In the genomic region with DNA sequence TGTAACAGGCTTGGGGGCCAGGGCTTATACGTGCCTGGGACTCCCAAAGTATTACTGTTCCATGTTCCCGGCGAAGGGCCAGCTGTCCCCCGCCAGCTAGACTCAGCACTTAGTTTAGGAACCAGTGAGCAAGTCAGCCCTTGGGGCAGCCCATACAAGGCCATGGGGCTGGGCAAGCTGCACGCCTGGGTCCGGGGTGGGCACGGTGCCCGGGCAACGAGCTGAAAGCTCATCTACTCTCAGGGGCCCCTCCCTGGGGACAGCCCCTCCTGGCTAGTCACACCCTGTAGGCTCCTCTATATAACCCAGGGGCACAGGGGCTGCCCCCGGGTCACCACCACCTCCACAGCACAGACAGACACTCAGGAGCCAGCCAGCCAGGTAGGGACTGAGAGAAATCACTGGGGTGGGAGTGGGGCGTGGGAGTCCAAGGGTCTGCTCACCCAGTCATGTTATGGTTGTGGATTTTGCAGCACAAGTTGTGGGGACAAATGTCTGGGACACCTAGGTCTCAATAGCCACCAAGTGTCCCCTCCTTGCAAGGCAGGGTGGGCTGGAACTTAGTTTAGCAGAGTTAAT, we compare ENCODE assay signal across 12 mouse cellular contexts. TPM values are rescaled to one million over a fixed set of nuclear protein-coding genes. Genes with fewer than 3 reads are reported as not detected.
DNase-seq lines count a peak whose midpoint lies in the region; ATAC-seq lines count a peak whose summit lies in the region.
"Had no signal": no experiment of that assay in that cellular context is flagged by ENCODE, and none has a peak within 500 bp of the region (broad histone marks: within the 10 kb centered on the region; RNA-seq: fewer than 3 reads in every experiment).

No protein-coding gene starts in this region.

- no peak overlapping the region for H3K27ac ChIP-seq in lung, embryonic 16.5 days (ENCODE audit: low read length)
- no peak overlapping the region for H3K27ac ChIP-seq in embryonic facial prominence, embryonic 14.5 days (replicated peaks; ENCODE audit: low read depth, low read length)
- peak overlapping the region; percentile 93 to 95 for H3K27ac ChIP-seq in heart, embryonic 14.5 days (replicated peaks in 1 of 2; ENCODE audit: control insufficient read depth in 1 of 2, insufficient read depth in 1 of 2, low read depth in 2 of 2, low read length in 2 of 2)
- H3K27ac ChIP-seq in stomach, embryonic 16.5 days (ENCODE audit: low read length) = no peak overlapping the region
- H3K27ac ChIP-seq: limb, embryonic 13.5 days had no signal

- H3K9me3 ChIP-seq in lung, embryonic 16.5 days (ENCODE audit: control insufficient read depth, low read length) = 0 out of 2 replicates have a peak, but pooled peaks cover 3% of the 10 kb centered on the region
- H3K9me3 ChIP-seq in embryonic facial prominence, embryonic 14.5 days (ENCODE audit: control insufficient read depth, low read length) = peaks cover 4% of the 10 kb centered on the region; the same call in 1 of the 2 replicates
- 0 out of 2 replicates have a peak, but pooled peaks cover 3% of the 10 kb centered on the region for H3K9me3 ChIP-seq in heart, embryonic 14.5 days (ENCODE audit: control insufficient read depth, low read length)
- no peaks in the 10 kb centered on the region for H3K9me3 ChIP-seq in stomach, embryonic 16.5 days (replicated peaks; ENCODE audit: control insufficient read depth, low read length)
- H3K9me3 ChIP-seq: limb, embryonic 13.5 days had no signal

- H3K9ac ChIP-seq in lung, embryonic 16.5 days (ENCODE audit: low read length) = no peak overlapping the region
- no peak overlapping the region for H3K9ac ChIP-seq in embryonic facial prominence, embryonic 14.5 days (ENCODE audit: low read depth, low read length)
- H3K9ac ChIP-seq in heart, embryonic 14.5 days (ENCODE audit: low read length) = peak overlapping the region; percentile 79
- 0 out of 2 replicates have a peak overlapping the region, but pooled peaks have one; percentile 43 for H3K9ac ChIP-seq in stomach, embryonic 16.5 days (ENCODE audit: low read length)
- H3K9ac ChIP-seq: limb, embryonic 13.5 days had no signal

- 65% methylated on average over 11 of the region's 11 CpGs for WGBS in lung, embryonic 16.5 days
- WGBS in embryonic facial prominence, embryonic 14.5 days = 80% methylated on average over 10 of the region's 11 CpGs
- 43% methylated on average over 11 of the region's 11 CpGs for WGBS in heart, embryonic 14.5 days
- WGBS in stomach, embryonic 16.5 days = 70% methylated on average over 11 of the region's 11 CpGs

- no peak for DNase-seq in lung, postnatal 25 days (ENCODE audit: low spot score)
- DNase-seq in embryonic facial prominence, embryonic 14.5 days (ENCODE audit: low spot score) = peak; percentile 20
- DNase-seq in layer of hippocampus, postnatal 25 days (ENCODE audit: extremely low spot score in 1 of 2, low spot score in 1 of 2) = no peak
- DNase-seq in retina, postnatal 1 day = no peak
- DNase-seq: kidney, postnatal 25 days had no signal

- peak; percentile 23; the same call in 1 of the 2 replicates for ATAC-seq in lung, embryonic 16.5 days (ENCODE audit: low read depth)
- no peak for ATAC-seq in embryonic facial prominence, embryonic 14.5 days (ENCODE audit: low read depth)
- ATAC-seq in heart, embryonic 14.5 days (ENCODE audit: insufficient number of reproducible peaks, insufficient read depth, low FRiP score, low read depth) = peak; percentile 81
- ATAC-seq in stomach, embryonic 16.5 days (ENCODE audit: insufficient read depth, low FRiP score) = peak; percentile 41
- ATAC-seq in megakaryocyte-erythroid progenitor cell, adult 5-6 weeks (replicated peaks; ENCODE audit: low FRiP score, low TSS enrichment, poor library complexity, severe bottlenecking) = no peak
- ATAC-seq: CD4-positive, CD25-positive, alpha-beta regulatory T cell, adult 4 months had no signal

- H3K36me3 ChIP-seq in lung, embryonic 16.5 days (ENCODE audit: control insufficient read depth, insufficient read depth, low read length) = no peaks in the 10 kb centered on the region
- no peaks in the 10 kb centered on the region for H3K36me3 ChIP-seq in embryonic facial prominence, embryonic 14.5 days (ENCODE audit: control insufficient read depth, insufficient read depth, low read length)
- H3K36me3 ChIP-seq in heart, embryonic 14.5 days (ENCODE audit: control insufficient read depth, insufficient read depth, low read length) = peaks cover 28% of the 10 kb centered on the region
- no peaks in the 10 kb centered on the region for H3K36me3 ChIP-seq in stomach, embryonic 16.5 days (ENCODE audit: control insufficient read depth, insufficient read depth, low read length)
- H3K36me3 ChIP-seq: limb, embryonic 13.5 days had no signal

- H3K4me3 ChIP-seq in lung, embryonic 16.5 days (ENCODE audit: low read length) = no peak overlapping the region
- no peak overlapping the region for H3K4me3 ChIP-seq in embryonic facial prominence, embryonic 14.5 days (ENCODE audit: low read depth, low read length)
- peak overlapping the region; percentile 43 to 50 for H3K4me3 ChIP-seq in heart, embryonic 14.5 days (ENCODE audit: control insufficient read depth in 1 of 2, insufficient read depth in 1 of 2, low read depth in 1 of 2, low read length in 2 of 2)
- H3K4me3 ChIP-seq in stomach, embryonic 16.5 days (replicated peaks; ENCODE audit: low read length) = no peak overlapping the region
- H3K4me3 ChIP-seq: limb, embryonic 13.5 days had no signal

- no peak overlapping the region for H3K4me2 ChIP-seq in lung, embryonic 16.5 days (ENCODE audit: low read depth, low read length)
- H3K4me2 ChIP-seq in embryonic facial prominence, embryonic 14.5 days (ENCODE audit: low read depth, low read length) = no peak overlapping the region
- peak overlapping the region; percentile 72 for H3K4me2 ChIP-seq in heart, embryonic 14.5 days (ENCODE audit: low read length)
- no peak overlapping the region for H3K4me2 ChIP-seq in stomach, embryonic 16.5 days (ENCODE audit: low read depth, low read length)
- H3K4me2 ChIP-seq: limb, embryonic 13.5 days had no signal

- H3K27me3 ChIP-seq in lung, embryonic 16.5 days (ENCODE audit: control insufficient read depth, insufficient read depth, low read depth, low read length) = no peaks in the 10 kb centered on the region
- no peaks in the 10 kb centered on the region for H3K27me3 ChIP-seq in embryonic facial prominence, embryonic 14.5 days (replicated peaks; ENCODE audit: control insufficient read depth, insufficient read depth, low read length)
- no peaks in the 10 kb centered on the region for H3K27me3 ChIP-seq in heart, embryonic 14.5 days (ENCODE audit: control insufficient read depth, insufficient read depth, low read length)
- no peaks in the 10 kb centered on the region for H3K27me3 ChIP-seq in stomach, embryonic 16.5 days (ENCODE audit: control insufficient read depth, insufficient read depth, low read length)

- H3K4me1 ChIP-seq in lung, embryonic 16.5 days (replicated peaks; ENCODE audit: control insufficient read depth, insufficient read depth, low read length) = no peaks in the 10 kb centered on the region
- H3K4me1 ChIP-seq in embryonic facial prominence, embryonic 14.5 days (ENCODE audit: control insufficient read depth, insufficient read depth, low read length) = no peaks in the 10 kb centered on the region
- peaks cover 16 to 20% of the 10 kb centered on the region in 2 experiments for H3K4me1 ChIP-seq in heart, embryonic 14.5 days (ENCODE audit: control insufficient read depth in 2 of 2, insufficient read depth in 2 of 2, low read length in 2 of 2)
- H3K4me1 ChIP-seq in stomach, embryonic 16.5 days (ENCODE audit: control insufficient read depth, insufficient read depth, low read length) = no peaks in the 10 kb centered on the region

RNA-seq across cellular contexts. Expression of a gene that starts 6.3 kb away (rescaled TPM):
- 78.9 and 137 TPM in 2 replicates for polyA plus RNA-seq in lung, embryonic 16.5 days (2015; fragmentation: Nextera tagmentation; extraction: Ambion mirVana)
- polyA plus RNA-seq in embryonic facial prominence, embryonic 14.5 days (2014; fragmentation: Nextera tagmentation; extraction: Ambion mirVana) = 348 and 732 TPM in 2 replicates
- 910 and 1,062 TPM in 2 replicates for polyA plus RNA-seq in heart, embryonic 14.5 days (2014; fragmentation: Nextera tagmentation; extraction: Ambion mirVana)
- polyA plus RNA-seq in stomach, embryonic 16.5 days (2015; fragmentation: Nextera tagmentation; extraction: Ambion mirVana) = 50.9 and 378 TPM in 2 replicates
- total RNA-seq in layer of hippocampus, postnatal 25 days (2021) = not detected
- not detected in 2 replicates for total RNA-seq in megakaryocyte-erythroid progenitor cell, adult 5-6 weeks (2014; fragmentation: Nextera tagmentation)
- total RNA-seq in megakaryocyte-erythroid progenitor cell, adult 5-6 weeks (2017) = 0.80 TPM in 1 of 2 replicates, not detected in the other
- polyA plus RNA-seq: CD4-positive, CD25-positive, alpha-beta regulatory T cell, adult 4 months; hindbrain, embryonic 11.5 days had no signal

RNA-seq across cellular contexts. Expression of a gene that starts 7.0 kb away (rescaled TPM):
- 17.5 and 19.7 TPM in 2 replicates for polyA plus RNA-seq in lung, embryonic 16.5 days (2015; fragmentation: Nextera tagmentation; extraction: Ambion mirVana)
- polyA plus RNA-seq in embryonic facial prominence, embryonic 14.5 days (2014; fragmentation: Nextera tagmentation; extraction: Ambion mirVana) = 10.2 and 15.3 TPM in 2 replicates
- 1.8 and 1.9 TPM in 2 replicates for polyA plus RNA-seq in heart, embryonic 14.5 days (2014; fragmentation: Nextera tagmentation; extraction: Ambion mirVana)
- polyA plus RNA-seq in stomach, embryonic 16.5 days (2015; fragmentation: Nextera tagmentation; extraction: Ambion mirVana) = 13.3 and 15.8 TPM in 2 replicates
- 1 to 10 TPM; 2.2 to 3.4 TPM for total RNA-seq in layer of hippocampus, postnatal 25 days (2021)
- not detected in 2 replicates for total RNA-seq in megakaryocyte-erythroid progenitor cell, adult 5-6 weeks (2014; fragmentation: Nextera tagmentation)
- 0.61 TPM in 1 of 2 replicates, not detected in the other for total RNA-seq in megakaryocyte-erythroid progenitor cell, adult 5-6 weeks (2017)

RNA-seq across cellular contexts. Expression of a gene that starts 29.0 kb away (rescaled TPM):
- polyA plus RNA-seq in lung, embryonic 16.5 days (2015; fragmentation: Nextera tagmentation; extraction: Ambion mirVana) = 15.9 and 17.4 TPM in 2 replicates
- polyA plus RNA-seq in embryonic facial prominence, embryonic 14.5 days (2014; fragmentation: Nextera tagmentation; extraction: Ambion mirVana) = 10.9 and 14.7 TPM in 2 replicates
- polyA plus RNA-seq in heart, embryonic 14.5 days (2014; fragmentation: Nextera tagmentation; extraction: Ambion mirVana) = 4.8 and 6.6 TPM in 2 replicates
- polyA plus RNA-seq in stomach, embryonic 16.5 days (2015; fragmentation: Nextera tagmentation; extraction: Ambion mirVana) = 11.7 and 11.8 TPM in 2 replicates
- 10 to 100 TPM; 34.5 to 34.9 TPM for total RNA-seq in layer of hippocampus, postnatal 25 days (2021)
- 27.7 and 39.0 TPM in 2 replicates for total RNA-seq in megakaryocyte-erythroid progenitor cell, adult 5-6 weeks (2014; fragmentation: Nextera tagmentation)
- 18.7 and 21.2 TPM in 2 replicates for total RNA-seq in megakaryocyte-erythroid progenitor cell, adult 5-6 weeks (2017)

RNA-seq across cellular contexts. Expression of a gene that starts 47.8 kb away (rescaled TPM):
- 5.2 TPM in 2 replicates for polyA plus RNA-seq in lung, embryonic 16.5 days (2015; fragmentation: Nextera tagmentation; extraction: Ambion mirVana)
- polyA plus RNA-seq in embryonic facial prominence, embryonic 14.5 days (2014; fragmentation: Nextera tagmentation; extraction: Ambion mirVana) = 10.5 and 10.9 TPM in 2 replicates
- 9.3 and 10.5 TPM in 2 replicates for polyA plus RNA-seq in heart, embryonic 14.5 days (2014; fragmentation: Nextera tagmentation; extraction: Ambion mirVana)
- 4.3 and 5.9 TPM in 2 replicates for polyA plus RNA-seq in stomach, embryonic 16.5 days (2015; fragmentation: Nextera tagmentation; extraction: Ambion mirVana)
- 100 to 1,000 TPM in 1 of 2 experiments, 10 to 100 TPM in 1; 92.8 to 105 TPM for total RNA-seq in layer of hippocampus, postnatal 25 days (2021)
- 7.8 and 11.3 TPM in 2 replicates for total RNA-seq in megakaryocyte-erythroid progenitor cell, adult 5-6 weeks (2014; fragmentation: Nextera tagmentation)
- total RNA-seq in megakaryocyte-erythroid progenitor cell, adult 5-6 weeks (2017) = 3.0 and 3.1 TPM in 2 replicates

RNA-seq across cellular contexts. Expression of a gene that starts 51.3 kb away (rescaled TPM):
- polyA plus RNA-seq in lung, embryonic 16.5 days (2015; fragmentation: Nextera tagmentation; extraction: Ambion mirVana) = 4.9 TPM in 2 replicates
- polyA plus RNA-seq in embryonic facial prominence, embryonic 14.5 days (2014; fragmentation: Nextera tagmentation; extraction: Ambion mirVana) = 11.2 and 11.6 TPM in 2 replicates
- polyA plus RNA-seq in heart, embryonic 14.5 days (2014; fragmentation: Nextera tagmentation; extraction: Ambion mirVana) = 15.2 and 15.4 TPM in 2 replicates
- polyA plus RNA-seq in stomach, embryonic 16.5 days (2015; fragmentation: Nextera tagmentation; extraction: Ambion mirVana) = 7.8 and 9.6 TPM in 2 replicates
- 1 to 10 TPM; 4.5 to 4.8 TPM for total RNA-seq in layer of hippocampus, postnatal 25 days (2021)
- total RNA-seq in megakaryocyte-erythroid progenitor cell, adult 5-6 weeks (2014; fragmentation: Nextera tagmentation) = 4.3 and 6.5 TPM in 2 replicates
- total RNA-seq in megakaryocyte-erythroid progenitor cell, adult 5-6 weeks (2017) = 0.30 TPM in 1 of 2 replicates, not detected in the other
- polyA plus RNA-seq: CD4-positive, CD25-positive, alpha-beta regulatory T cell, adult 4 months had no signal

Comparison
In these comparisons a context has a peak if more than half of its experiments do, and no peak if none do; other contexts are left out.
1. ATAC-seq: peak in lung, embryonic 16.5 days (single experiment), heart, embryonic 14.5 days (single experiment) and stomach, embryonic 16.5 days (single experiment); none in embryonic facial prominence, embryonic 14.5 days (single experiment) and megakaryocyte-erythroid progenitor cell, adult 5-6 weeks (single experiment).
2. H3K27ac ChIP-seq: peak in heart, embryonic 14.5 days (2 of 2); none in lung, embryonic 16.5 days (single experiment), embryonic facial prominence, embryonic 14.5 days (single experiment) and stomach, embryonic 16.5 days (single experiment).
3. H3K4me3 ChIP-seq: peak in heart, embryonic 14.5 days (2 of 2); none in lung, embryonic 16.5 days (single experiment), embryonic facial prominence, embryonic 14.5 days (single experiment) and stomach, embryonic 16.5 days (single experiment).
4. H3K9ac ChIP-seq: peak in heart, embryonic 14.5 days (single experiment) and stomach, embryonic 16.5 days (single experiment); none in lung, embryonic 16.5 days (single experiment) and embryonic facial prominence, embryonic 14.5 days (single experiment).